Mouse (Mus musculus): ENCODE data around the gene Papss1. TPM values are rescaled to one million over a fixed set of nuclear protein-coding genes. Genes with fewer than 3 reads are reported as not detected.

Gene Papss1
- polyA plus RNA-seq, 1 experiment from 2014 or later: 87.1 TPM

DNA sequence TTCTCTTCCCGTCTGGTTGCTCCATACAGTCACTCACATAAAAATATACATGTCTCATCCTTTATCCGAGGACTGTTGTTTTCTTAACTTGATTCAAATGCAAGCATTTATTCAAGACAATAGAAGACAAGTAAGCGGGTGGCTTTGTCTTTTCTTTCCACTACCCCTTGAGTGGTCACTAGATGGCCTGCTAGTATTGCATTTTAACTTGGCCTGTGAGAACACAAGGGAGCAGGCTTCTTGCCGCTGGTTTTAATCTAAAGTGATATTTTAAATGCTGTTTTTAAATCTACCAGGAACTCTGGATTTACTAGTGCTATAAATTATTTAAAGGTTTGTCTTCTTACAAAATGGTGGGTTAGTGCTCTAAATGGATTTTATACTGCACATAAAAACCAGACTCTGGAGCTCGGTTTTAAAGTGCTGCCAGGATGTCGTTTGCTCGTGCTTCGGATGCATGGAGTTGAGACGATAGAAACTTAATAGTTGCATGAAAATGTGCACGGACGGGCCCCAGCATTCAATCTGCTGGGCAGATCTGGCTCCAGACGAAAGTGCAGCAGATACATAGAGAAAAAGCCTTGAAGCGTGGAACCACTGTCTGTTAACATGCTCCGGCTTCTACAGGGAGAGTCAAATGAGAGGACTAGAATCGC lies 28.7 kb downstream of the Papss1 start:
- no peaks in the 10 kb centered on the region for H3K27me3 ChIP-seq
- no peaks in the 10 kb centered on the region for H3K4me1 ChIP-seq
- H3K9ac ChIP-seq (replicated peaks): no peak overlapping the region
- peaks cover 33% of the 10 kb centered on the region for H3K36me3 ChIP-seq
- no peaks in the 10 kb centered on the region for H3K9me3 ChIP-seq
- no peak for ATAC-seq (ENCODE audit: low FRiP score, low read depth)
- WGBS: 85% methylated on average over 15 of the region's 15 CpGs
- no peak overlapping the region for H3K4me3 ChIP-seq
- no peak overlapping the region for H3K27ac ChIP-seq (replicated peaks)
- no peak overlapping the region for H3K4me2 ChIP-seq (replicated peaks)

DNA sequence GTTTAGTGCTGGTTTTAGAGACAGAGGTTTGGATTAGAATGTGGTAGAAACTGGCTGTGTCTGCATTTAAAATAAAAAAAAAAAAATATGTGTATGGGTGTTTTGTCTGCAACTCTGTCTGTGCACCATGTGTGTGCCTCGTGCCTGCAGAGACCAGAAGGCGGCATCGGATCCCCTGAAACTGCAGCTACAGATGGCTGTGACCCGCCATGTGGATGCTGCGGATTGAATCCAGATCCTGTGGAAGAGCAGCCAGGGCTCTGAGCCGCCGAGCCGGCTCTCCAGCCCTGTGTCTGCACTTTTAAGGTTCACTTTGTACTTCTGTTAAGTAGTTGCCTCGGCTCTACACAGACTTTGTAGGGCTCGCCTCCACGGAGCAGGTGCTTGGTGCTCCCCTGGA lies 29.8 kb downstream of the Papss1 start:
- Histone ChIP-seq H3K9me3 (no peaks in the 10 kb centered on the region), H3K9ac (replicated peaks) (no peak overlapping the region), H3K27ac (replicated peaks) (no peak overlapping the region), H3K4me3 (no peak overlapping the region), H3K4me2 (replicated peaks) (no peak overlapping the region), H3K36me3 (peaks cover 24% of the 10 kb centered on the region), H3K27me3 (no peaks in the 10 kb centered on the region), H3K4me1 (no peaks in the 10 kb centered on the region)
- no peak for ATAC-seq (ENCODE audit: low FRiP score, low read depth)
- 93% methylated on average over 11 of the region's 11 CpGs for WGBS

DNA sequence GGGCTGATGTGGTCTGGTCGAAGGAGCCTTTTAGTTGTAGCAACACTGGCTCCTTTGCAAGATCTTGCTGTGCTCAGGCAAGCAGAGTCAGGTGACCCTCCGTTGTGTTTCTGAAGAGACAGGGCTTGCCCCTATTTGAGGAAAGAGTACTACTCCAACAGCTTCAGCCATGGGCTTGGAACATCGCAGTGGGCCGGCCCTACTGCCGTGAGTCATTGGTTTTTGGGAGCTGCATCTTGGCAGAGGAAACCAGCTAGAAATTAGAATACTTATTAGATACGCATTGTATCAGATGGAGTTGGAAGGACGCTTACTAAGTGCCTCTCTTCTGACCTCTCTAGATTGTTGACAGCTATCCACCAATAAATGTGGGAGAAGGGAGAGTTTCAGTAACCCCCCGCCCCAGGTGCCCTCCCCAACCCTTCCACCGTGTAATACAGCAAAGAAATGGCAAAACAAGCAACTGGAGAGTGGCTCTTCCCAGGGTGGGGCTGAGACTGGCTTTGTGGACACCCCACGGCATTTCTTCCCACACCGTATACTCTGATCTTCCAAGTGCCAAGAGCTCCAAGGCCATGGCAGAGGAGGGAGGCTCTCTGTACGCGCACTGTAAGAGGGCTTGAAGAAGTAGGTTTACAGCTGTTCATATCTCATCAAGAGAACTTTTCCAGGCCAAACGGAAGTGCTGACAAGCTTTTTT lies 31.1 kb downstream of the Papss1 start:
- Histone ChIP-seq H3K9me3 (no peaks in the 10 kb centered on the region), H3K9ac (replicated peaks) (no peak overlapping the region), H3K36me3 (peaks cover 18% of the 10 kb centered on the region), H3K4me3 (no peak overlapping the region), H3K4me2 (replicated peaks) (no peak overlapping the region), H3K27me3 (no peaks in the 10 kb centered on the region), H3K4me1 (no peaks in the 10 kb centered on the region), H3K27ac (replicated peaks) (no peak overlapping the region)
- ATAC-seq (ENCODE audit: low FRiP score, low read depth): no peak
- WGBS: 92% methylated on average over 14 of the region's 14 CpGs

DNA sequence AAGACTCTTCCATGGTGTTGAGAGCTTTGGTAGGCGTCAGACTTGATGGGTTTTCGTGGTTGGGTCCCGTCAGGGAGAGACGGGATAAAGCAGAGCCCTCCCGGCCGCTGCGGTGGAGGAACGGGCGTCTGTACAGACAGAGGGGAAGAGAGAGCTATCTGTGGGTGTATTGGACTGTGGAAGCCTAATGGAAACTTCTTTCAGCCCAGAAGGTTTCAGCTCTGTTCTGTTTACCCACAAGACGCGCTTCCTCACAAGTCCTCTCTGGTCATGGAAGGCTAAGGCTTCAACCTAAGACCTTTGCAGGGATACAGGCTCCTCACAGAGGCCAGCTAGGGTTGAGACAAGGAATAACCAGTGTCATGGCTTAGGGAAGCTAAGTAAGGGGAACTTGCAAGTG lies 36.2 kb downstream of the Papss1 start:
- Histone ChIP-seq H3K27me3 (no peaks in the 10 kb centered on the region), H3K4me2 (replicated peaks) (no peak overlapping the region), H3K36me3 (peaks cover 25% of the 10 kb centered on the region), H3K9ac (replicated peaks) (no peak overlapping the region), H3K4me3 (no peak overlapping the region), H3K9me3 (no peaks in the 10 kb centered on the region), H3K4me1 (no peaks in the 10 kb centered on the region), H3K27ac (replicated peaks) (no peak overlapping the region)
- WGBS: 95% methylated on average over 11 of the region's 11 CpGs
- ATAC-seq (ENCODE audit: low FRiP score, low read depth): no peak

GRCm38 (mm10) chr3:131601366-131601765 lies 36.8 kb downstream of the Papss1 start:
- Histone ChIP-seq H3K27me3 (no peaks in the 10 kb centered on the region), H3K9ac (replicated peaks) (no peak overlapping the region), H3K9me3 (no peaks in the 10 kb centered on the region), H3K36me3 (peaks cover 32% of the 10 kb centered on the region), H3K4me2 (replicated peaks) (no peak overlapping the region), H3K27ac (replicated peaks) (no peak overlapping the region), H3K4me3 (no peak overlapping the region), H3K4me1 (no peaks in the 10 kb centered on the region)
- ATAC-seq (ENCODE audit: low FRiP score, low read depth): no peak
- 94% methylated on average over 1 of the region's 1 CpGs for WGBS

DNA sequence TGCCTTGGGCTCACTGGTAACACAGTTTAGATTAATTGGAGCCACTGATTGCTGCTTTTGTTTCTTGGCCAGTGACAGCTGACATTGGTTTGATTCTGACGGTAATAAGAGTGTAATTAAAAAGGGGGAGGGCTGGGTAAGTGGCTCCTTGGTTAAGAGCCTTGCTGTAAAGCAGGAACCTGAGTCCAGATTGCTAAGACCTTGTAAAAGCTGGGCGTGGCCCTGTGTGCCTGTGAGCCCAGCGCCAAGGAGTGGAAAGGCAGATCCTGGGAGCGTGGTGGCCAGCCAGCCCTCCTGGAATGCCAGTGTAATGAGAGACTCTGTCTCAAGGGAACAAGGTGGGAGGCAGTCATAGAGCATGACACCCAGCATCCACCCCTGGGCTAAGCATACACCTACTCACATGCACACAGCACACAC lies 38.4 kb downstream of the Papss1 start:
- Histone ChIP-seq H3K9me3 (no peaks in the 10 kb centered on the region), H3K9ac (replicated peaks) (no peak overlapping the region), H3K27me3 (no peaks in the 10 kb centered on the region), H3K4me1 (no peaks in the 10 kb centered on the region), H3K36me3 (peaks cover 36% of the 10 kb centered on the region), H3K4me2 (replicated peaks) (no peak overlapping the region), H3K27ac (replicated peaks) (no peak overlapping the region), H3K4me3 (no peak overlapping the region)
- ATAC-seq (ENCODE audit: low FRiP score, low read depth): no peak
- 88% methylated on average over 4 of the region's 4 CpGs for WGBS

GRCm38 (mm10) chr3:131608112-131608511 lies 43.5 kb downstream of the Papss1 start:
- no peak for ATAC-seq (ENCODE audit: low FRiP score, low read depth)
- no peak overlapping the region for H3K4me2 ChIP-seq (replicated peaks)
- H3K4me1 ChIP-seq: no peaks in the 10 kb centered on the region
- WGBS: 95% methylated on average over 6 of the region's 6 CpGs
- H3K27me3 ChIP-seq: no peaks in the 10 kb centered on the region
- no peak overlapping the region for H3K27ac ChIP-seq (replicated peaks)
- no peak overlapping the region for H3K4me3 ChIP-seq
- H3K36me3 ChIP-seq: peaks cover 48% of the 10 kb centered on the region
- no peaks in the 10 kb centered on the region for H3K9me3 ChIP-seq
- H3K9ac ChIP-seq (replicated peaks): no peak overlapping the region

- no peaks in the 10 kb centered on the region for H3K9me3 ChIP-seq
- H3K4me2 ChIP-seq (replicated peaks): no peak overlapping the region
- ATAC-seq (ENCODE audit: low FRiP score, low read depth): no peak
- no peaks in the 10 kb centered on the region for H3K4me1 ChIP-seq
- no peak overlapping the region for H3K27ac ChIP-seq (replicated peaks)
- H3K36me3 ChIP-seq: peaks cover 57% of the 10 kb centered on the region
- H3K9ac ChIP-seq (replicated peaks): no peak overlapping the region
- H3K27me3 ChIP-seq: no peaks in the 10 kb centered on the region
- 87% methylated on average over 4 of the region's 4 CpGs for WGBS
- H3K4me3 ChIP-seq: no peak overlapping the region
These were observed 45.1 kb downstream of the Papss1 start for GRCm38 (mm10) chr3:131609651-131610050.

GRCm38 (mm10) chr3:131610595-131610994 lies 46.0 kb downstream of the Papss1 start:
- Histone ChIP-seq H3K4me2 (replicated peaks) (no peak overlapping the region), H3K36me3 (peaks cover 57% of the 10 kb centered on the region), H3K27ac (replicated peaks) (no peak overlapping the region), H3K9ac (replicated peaks) (no peak overlapping the region), H3K27me3 (no peaks in the 10 kb centered on the region), H3K4me3 (no peak overlapping the region), H3K4me1 (no peaks in the 10 kb centered on the region), H3K9me3 (no peaks in the 10 kb centered on the region)
- ATAC-seq (ENCODE audit: low FRiP score, low read depth): no peak
- WGBS: 90% methylated on average over 6 of the region's 6 CpGs

- Histone ChIP-seq H3K36me3 (peaks cover 45% of the 10 kb centered on the region; the same call in 1 of the 2 replicates), H3K4me1 (no peaks in the 10 kb centered on the region), H3K4me2 (replicated peaks) (no peak overlapping the region), H3K27me3 (no peaks in the 10 kb centered on the region), H3K9ac (replicated peaks) (no peak overlapping the region), H3K4me3 (no peak overlapping the region), H3K27ac (replicated peaks) (no peak overlapping the region), H3K9me3 (no peaks in the 10 kb centered on the region)
- no peak for ATAC-seq (ENCODE audit: low FRiP score, low read depth)
- 86% methylated on average over 5 of the region's 5 CpGs for WGBS
These were observed 48.3 kb downstream of the Papss1 start for GRCm38 (mm10) chr3:131612847-131613246.

DNA sequence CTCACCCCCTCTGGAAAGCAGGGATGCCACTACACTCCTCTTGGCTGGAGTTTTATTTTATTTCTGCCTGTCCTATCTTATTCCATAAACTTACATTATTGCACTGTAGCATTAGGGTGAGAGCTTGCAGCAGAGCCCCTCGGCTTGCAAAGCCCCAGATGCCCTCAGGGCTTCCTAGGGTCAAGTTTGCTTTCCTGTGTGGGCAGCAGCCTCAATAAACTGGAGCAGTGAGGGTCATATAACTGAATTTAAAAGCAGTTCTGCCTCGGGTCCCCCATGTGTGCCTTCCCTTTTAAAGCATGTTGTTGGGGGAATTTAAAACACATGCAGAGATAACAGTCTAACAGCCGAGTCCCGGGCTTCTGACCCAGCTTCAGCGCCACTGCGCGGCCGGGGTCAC lies 49.5 kb downstream of the Papss1 start:
- Histone ChIP-seq H3K9me3 (no peaks in the 10 kb centered on the region), H3K4me3 (no peak overlapping the region), H3K27ac (replicated peaks) (no peak overlapping the region), H3K27me3 (no peaks in the 10 kb centered on the region), H3K4me2 (replicated peaks) (no peak overlapping the region), H3K4me1 (no peaks in the 10 kb centered on the region), H3K9ac (replicated peaks) (no peak overlapping the region), H3K36me3 (peaks cover 44% of the 10 kb centered on the region)
- no peak for ATAC-seq (ENCODE audit: low FRiP score, low read depth)
- 73% methylated on average over 8 of the region's 8 CpGs for WGBS

DNA sequence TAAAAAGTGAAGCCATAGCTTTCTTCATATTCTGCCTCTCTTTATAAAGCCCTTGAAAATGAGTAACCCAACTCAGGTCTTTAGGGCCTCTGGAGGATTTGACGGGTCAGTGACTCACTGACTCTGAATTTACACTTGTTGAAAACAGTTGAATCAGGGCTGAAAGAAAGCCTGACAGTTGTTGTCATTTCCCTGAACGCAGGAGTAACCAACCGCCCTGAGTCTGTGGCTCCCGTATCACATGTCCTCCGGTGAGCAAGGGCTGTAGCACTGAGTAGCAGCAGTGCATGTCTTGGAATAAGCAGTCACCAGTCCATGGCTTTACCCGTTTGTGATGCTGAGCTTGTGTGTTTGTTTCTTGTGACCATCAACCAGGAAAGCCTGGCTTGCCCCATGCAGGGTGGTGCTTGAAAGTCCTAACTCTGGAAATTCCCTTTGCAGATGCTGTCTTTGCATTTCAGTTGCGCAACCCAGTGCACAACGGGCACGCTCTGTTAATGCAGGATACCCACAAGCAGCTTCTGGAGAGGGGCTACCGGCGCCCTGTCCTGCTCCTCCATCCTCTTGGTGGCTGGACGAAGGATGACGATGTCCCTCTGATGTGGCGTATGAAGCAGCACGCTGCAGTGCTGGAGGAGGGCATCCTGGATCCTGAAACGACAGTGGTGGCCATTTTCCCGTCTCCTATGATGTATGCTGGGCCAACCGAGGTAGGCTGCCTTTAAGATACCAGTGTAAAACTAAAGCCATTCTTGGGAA lies 54.2 kb downstream of the Papss1 start:
- H3K27ac ChIP-seq (replicated peaks): no peak overlapping the region
- no peaks in the 10 kb centered on the region for H3K9me3 ChIP-seq
- 89% methylated on average over 18 of the region's 18 CpGs for WGBS
- no peak overlapping the region for H3K9ac ChIP-seq (replicated peaks)
- ATAC-seq (ENCODE audit: low FRiP score, low read depth): no peak
- H3K4me3 ChIP-seq: no peak overlapping the region
- peaks cover 28% of the 10 kb centered on the region for H3K36me3 ChIP-seq
- no peaks in the 10 kb centered on the region for H3K27me3 ChIP-seq
- no peak overlapping the region for H3K4me2 ChIP-seq (replicated peaks)
- no peaks in the 10 kb centered on the region for H3K4me1 ChIP-seq

Data from midbrain, embryonic 12.5 days (tissue).